In the genomic region with DNA sequence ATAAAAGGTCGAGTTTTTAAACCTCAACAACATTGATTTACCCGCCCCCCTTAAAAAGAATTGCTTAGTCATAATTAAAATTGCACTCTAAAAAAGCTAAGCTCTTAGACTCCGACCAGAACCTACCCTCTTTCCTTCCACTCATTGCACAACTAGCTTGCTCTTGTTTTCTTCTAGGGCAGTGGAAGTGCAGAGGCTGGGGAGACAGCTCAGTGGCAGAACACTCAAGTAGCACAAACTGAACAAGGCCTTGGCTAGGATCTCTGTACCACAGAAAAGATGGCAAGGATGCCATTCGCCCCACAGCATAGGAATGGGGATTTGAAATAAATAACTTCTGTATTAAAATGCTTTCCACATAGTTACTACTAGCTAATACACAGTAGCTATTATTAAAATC, we compare ENCODE assay signal across 18 mouse cellular contexts.
A peak's percentile ranks its signal among the peaks of the same experiment; 100 is the strongest.
DNase-seq lines count a peak whose midpoint lies in the region; ATAC-seq and TF ChIP-seq lines count a peak whose summit lies in the region.
"Had no signal": no experiment of that assay in that cellular context is flagged by ENCODE, and none has a peak within 500 bp of the region (broad histone marks: within the 10 kb centered on the region; RNA-seq: fewer than 3 reads in every experiment).

No protein-coding gene starts in this region.

- ATAC-seq in common myeloid progenitor, adult 5-6 weeks (replicated peaks; ENCODE audit: low read depth, poor library complexity, severe bottlenecking): 0 out of 2 replicates have a peak, but pooled peaks have one; percentile 13
- ATAC-seq: forebrain, embryonic 14.5 days; intestine, embryonic 16.5 days had no signal

- H3K9me3 ChIP-seq in limb, embryonic 10.5 days (replicated peaks): no peaks in the 10 kb centered on the region
- H3K9me3 ChIP-seq: embryonic facial prominence, embryonic 12.5 days; heart, embryonic 15.5 days; hindbrain, embryonic 10.5 days had no signal

- H3K4me3 ChIP-seq in C2C12 (ENCODE audit: insufficient read depth, poor library complexity, severe bottlenecking): no peak overlapping the region
- H3K4me3 ChIP-seq in limb, embryonic 10.5 days: no peak overlapping the region
- no peak overlapping the region for H3K4me3 ChIP-seq in thymus, adult 2 months (ENCODE audit: control insufficient read depth, insufficient read depth, low read length)
- H3K4me3 ChIP-seq: embryonic facial prominence, embryonic 12.5 days; heart, adult 2 months; heart, embryonic 15.5 days; hindbrain, embryonic 10.5 days had no signal

- H3K79me2 ChIP-seq in C2C12 (ENCODE audit: control insufficient read depth, insufficient read depth): no peaks in the 10 kb centered on the region

- WGBS in limb, embryonic 10.5 days: 84% methylated on average over 4 of the region's 4 CpGs
- 83% methylated on average over 4 of the region's 4 CpGs for WGBS in thymus, adult 2 months

- no peak for TF ChIP-seq CTCF in C2C12 (IDR thresholded peaks at IDR 0.05; ENCODE audit: control insufficient read depth, insufficient read depth, insufficient read length)
- TF ChIP-seq CTCF in thymus, adult 2 months (IDR thresholded peaks at IDR 0.05; ENCODE audit: borderline replicate concordance, control insufficient read depth, extremely low read depth, insufficient read depth, low read length, poor library complexity): no peak

- no peak overlapping the region for H3K27ac ChIP-seq in limb, embryonic 10.5 days
- H3K27ac ChIP-seq in thymus, adult 2 months (ENCODE audit: control insufficient read depth, insufficient read depth, low read length): no peak overlapping the region
- H3K27ac ChIP-seq: embryonic facial prominence, embryonic 12.5 days; heart, adult 2 months; heart, embryonic 15.5 days; hindbrain, embryonic 10.5 days; hindbrain, embryonic 14.5 days had no signal

- no peaks in the 10 kb centered on the region for H3K79me3 ChIP-seq in C2C12 (ENCODE audit: low read depth)

- DNase-seq in 3134 (ENCODE audit: extremely low read depth, insufficient read length, low spot score): peak; percentile 51
- DNase-seq in limb, embryonic 10.5 days (ENCODE audit: low spot score): peak; percentile 0
- DNase-seq in thymus, adult 2 months: no peak
- no peak for DNase-seq in testis, postnatal 10 days (ENCODE audit: low spot score)
- no peak for DNase-seq in kidney, postnatal 10 days
- DNase-seq: adrenal gland, adult 8-10 months; B cell, adult 2 months; cerebellum, adult 2 months; gastrocnemius, postnatal 36 days; heart, adult 2 months had no signal

- H3ac ChIP-seq in C2C12 (ENCODE audit: control insufficient read depth, insufficient read length, low read depth): no peak overlapping the region

- H3K4me1 ChIP-seq in limb, embryonic 10.5 days: 0 out of 2 replicates have a peak, but pooled peaks cover 6% of the 10 kb centered on the region
- no peaks in the 10 kb centered on the region for H3K4me1 ChIP-seq in thymus, adult 2 months (replicated peaks; ENCODE audit: control insufficient read depth, insufficient read depth, low read length)
- H3K4me1 ChIP-seq: embryonic facial prominence, embryonic 12.5 days had no signal

- no peaks in the 10 kb centered on the region for H3K27me3 ChIP-seq in C2C12 (ENCODE audit: control insufficient read depth, insufficient read depth, insufficient read length)
- H3K27me3 ChIP-seq in limb, embryonic 10.5 days (ENCODE audit: low read depth, poor library complexity, severe bottlenecking): no peaks in the 10 kb centered on the region
- H3K27me3 ChIP-seq in thymus, adult 2 months (ENCODE audit: control insufficient read depth, insufficient read depth, low read length): no peaks in the 10 kb centered on the region
- H3K27me3 ChIP-seq: embryonic facial prominence, embryonic 12.5 days; heart, embryonic 15.5 days had no signal

- no peak for TF ChIP-seq POLR2A in thymus, adult 2 months (IDR thresholded peaks at IDR 0.05; ENCODE audit: control insufficient read depth, extremely low read depth, insufficient read depth, low read length, poor library complexity)

- H3K36me3 ChIP-seq in C2C12 (ENCODE audit: control insufficient read depth, insufficient read depth): no peaks in the 10 kb centered on the region
- H3K36me3 ChIP-seq in limb, embryonic 10.5 days: no peaks in the 10 kb centered on the region
- H3K36me3 ChIP-seq in thymus, adult 2 months (ENCODE audit: control insufficient read depth, insufficient read depth, low read length): no peaks in the 10 kb centered on the region
- H3K36me3 ChIP-seq: embryonic facial prominence, embryonic 12.5 days; heart, embryonic 15.5 days; hindbrain, embryonic 10.5 days had no signal

TF ChIP-seq in C2C12, 6 proteins besides CTCF, POLR2A, EP300 and RAD21:
- no peak for TF ChIP-seq USF1 (IDR thresholded peaks at IDR 0.05; ENCODE audit: low read depth)
- TF ChIP-seq CEBPB (IDR thresholded peaks at IDR 0.05; ENCODE audit: low read depth): peak; percentile 76

Comparison
In these comparisons a context has a peak if more than half of its experiments do, and no peak if none do; other contexts are left out.
1. DNase-seq: peak in 3134 (single experiment) and limb, embryonic 10.5 days (single experiment); none in thymus, adult 2 months (single experiment), testis, postnatal 10 days (single experiment) and kidney, postnatal 10 days (single experiment).